Mouse (Mus musculus): ENCODE measurements around the gene Adra2c.
A peak's percentile ranks its signal among the peaks of the same experiment; 100 is the strongest.

The Adra2c gene

DNA sequence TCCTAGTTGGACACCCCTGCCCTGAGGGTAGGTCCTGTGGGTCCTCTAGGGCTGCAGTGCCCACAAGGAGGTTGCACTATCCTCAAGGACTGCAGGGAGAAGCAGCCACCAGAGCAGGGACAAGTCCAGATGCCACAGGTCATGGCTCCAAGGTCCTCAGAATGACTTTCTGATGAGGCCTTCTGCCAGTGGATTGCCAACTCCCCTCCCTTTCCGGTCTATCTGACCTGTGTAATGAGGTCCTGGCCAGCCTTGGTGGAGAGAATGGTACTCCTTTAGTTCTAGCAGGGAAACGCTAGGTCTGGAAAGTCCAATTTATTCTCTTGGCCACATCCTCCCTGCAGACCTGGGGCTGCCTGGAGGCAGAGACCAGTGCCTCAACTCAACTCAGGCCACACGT is at the start of gene Adra2c:
TSS of gene Adra2c (plus strand) at position 301 of the 400 bp plus-strand sequence.
- no peak for DNase-seq

DNA sequence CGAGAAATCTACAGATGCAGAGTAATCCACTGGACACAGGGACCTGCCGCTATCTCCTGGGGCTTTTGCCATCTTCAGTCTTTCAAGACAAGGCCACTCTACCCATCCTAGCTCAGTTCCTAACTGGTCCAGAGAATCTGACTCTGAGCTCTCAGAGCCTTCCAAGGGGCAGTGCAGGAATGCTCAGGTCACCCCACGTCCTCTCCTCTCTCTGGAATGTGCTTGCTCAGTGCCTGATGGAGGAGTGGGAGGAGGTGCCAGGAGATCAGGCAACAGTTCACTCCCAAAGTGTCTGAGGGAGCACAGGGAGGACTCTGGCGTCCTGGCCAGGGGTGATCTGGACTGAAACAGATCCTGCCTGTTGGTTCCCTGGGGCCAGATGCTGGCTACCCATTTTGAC is 45.0 kb upstream of the Adra2c start:
- no peak for DNase-seq

DNA sequence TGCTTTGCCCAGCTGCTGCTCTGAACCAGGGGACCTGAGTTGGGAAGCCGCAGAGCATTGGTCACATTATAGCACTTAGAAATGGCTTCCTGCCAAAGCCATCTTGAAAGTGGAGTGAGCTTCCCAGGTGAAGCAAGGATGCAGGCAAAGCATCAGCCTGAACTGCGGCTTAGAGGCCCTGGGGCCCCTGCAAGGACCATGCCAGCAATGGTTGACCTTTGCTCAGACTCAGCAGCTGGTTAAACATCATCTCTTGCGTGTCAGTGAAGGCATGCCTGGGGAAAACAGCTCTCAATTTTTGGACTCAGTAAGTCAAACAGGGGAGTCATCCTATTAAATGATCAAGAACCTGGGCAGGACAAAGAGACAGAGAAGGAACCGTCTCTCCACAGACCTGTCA is 40.4 kb upstream of the Adra2c start:
- DNase-seq = no peak

DNA sequence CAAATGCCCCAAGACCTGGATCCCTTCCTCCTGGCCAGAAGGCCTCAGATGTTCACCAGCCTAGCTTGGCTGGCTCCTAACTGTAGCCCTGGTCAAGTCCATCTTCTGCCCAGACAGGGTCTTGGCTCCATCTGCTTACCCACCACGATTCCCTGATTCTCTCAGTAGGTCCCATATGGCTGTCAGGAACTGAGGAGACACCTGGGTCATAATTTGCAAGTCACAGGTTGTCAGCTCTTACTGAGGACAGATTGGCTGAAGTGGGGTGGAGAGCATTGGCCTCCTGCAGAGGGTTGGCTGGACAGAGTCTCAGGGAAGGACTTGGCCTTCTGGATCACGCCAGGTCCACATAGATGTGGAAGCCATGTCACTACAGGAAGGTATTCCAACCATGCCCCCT is 39.5 kb upstream of the Adra2c start:
- DNase-seq = no peak

DNA sequence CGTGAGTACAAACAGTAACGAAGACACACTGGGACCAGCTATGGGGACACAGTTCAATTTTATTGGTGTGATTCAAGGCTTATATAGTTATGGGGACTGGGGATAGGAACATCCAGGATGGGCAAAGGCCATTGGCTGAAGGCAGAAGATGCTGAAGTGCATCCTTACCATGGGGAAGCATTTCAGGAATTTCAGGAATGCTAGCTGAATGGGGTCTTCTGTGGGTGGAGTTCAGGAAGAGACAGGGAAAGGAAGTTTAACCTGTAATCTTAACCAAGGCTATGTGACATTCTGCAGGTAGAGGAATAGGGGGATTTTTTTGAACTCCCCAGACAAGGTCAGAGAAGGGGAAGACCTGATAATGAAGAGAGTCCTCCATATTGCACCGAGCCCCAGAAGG is 36.6 kb upstream of the Adra2c start:
- no peak for DNase-seq

DNA sequence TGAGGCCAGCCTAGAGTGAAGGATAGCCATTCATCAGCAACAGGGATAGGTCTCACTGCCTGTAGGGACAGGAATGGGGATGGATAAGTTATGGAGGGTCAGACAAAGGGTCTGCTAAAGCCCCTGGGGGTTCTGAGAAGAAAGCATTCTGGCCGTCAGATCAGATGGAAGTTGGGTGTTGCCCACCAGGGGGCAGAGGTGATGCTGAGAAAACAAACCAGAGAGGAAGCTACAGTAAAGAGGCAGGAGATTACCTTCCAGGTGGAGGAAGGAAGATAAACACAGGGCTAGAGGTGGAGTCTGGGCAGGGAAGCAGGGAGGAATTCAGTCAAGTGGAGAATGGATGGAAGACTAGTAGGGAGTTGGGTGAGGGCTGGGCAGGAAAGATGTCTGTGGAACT is 33.9 kb upstream of the Adra2c start:
- DNase-seq = peak; percentile 46

DNA sequence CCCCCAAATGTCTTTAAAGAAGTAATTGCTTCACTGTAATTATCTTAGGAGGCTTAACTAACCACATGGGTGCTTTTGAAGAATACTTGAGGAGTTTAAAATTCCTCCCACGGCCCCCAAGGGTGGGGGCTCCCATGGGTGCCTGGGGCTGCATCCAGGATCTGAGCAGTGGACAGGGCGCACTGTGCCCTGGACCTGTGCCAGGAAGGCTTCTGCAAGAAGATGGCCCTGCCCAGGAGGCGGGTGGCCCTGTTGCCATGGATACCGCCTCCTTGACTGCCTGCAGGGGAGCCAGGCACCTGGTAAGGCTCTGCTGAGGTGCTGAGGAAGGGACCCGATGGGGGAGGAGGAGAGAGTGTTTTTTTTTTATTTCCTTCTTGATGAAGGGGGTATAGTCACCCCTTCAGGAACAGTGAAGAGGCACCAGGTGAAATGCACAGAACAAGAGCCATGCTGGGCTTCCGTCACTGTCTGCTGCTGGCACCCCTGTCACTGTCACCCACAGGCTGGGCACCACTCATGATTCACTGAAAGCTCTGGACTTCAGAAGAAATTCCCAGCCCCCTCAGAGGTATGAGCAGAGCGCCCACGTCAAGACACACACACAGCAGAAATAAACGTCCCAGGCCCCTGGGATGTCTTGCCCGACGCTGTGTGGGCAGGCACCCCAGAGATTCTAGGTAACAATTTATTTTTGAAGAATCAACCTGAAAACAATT is 32.4 kb upstream of the Adra2c start:
- DNase-seq = no peak

DNA sequence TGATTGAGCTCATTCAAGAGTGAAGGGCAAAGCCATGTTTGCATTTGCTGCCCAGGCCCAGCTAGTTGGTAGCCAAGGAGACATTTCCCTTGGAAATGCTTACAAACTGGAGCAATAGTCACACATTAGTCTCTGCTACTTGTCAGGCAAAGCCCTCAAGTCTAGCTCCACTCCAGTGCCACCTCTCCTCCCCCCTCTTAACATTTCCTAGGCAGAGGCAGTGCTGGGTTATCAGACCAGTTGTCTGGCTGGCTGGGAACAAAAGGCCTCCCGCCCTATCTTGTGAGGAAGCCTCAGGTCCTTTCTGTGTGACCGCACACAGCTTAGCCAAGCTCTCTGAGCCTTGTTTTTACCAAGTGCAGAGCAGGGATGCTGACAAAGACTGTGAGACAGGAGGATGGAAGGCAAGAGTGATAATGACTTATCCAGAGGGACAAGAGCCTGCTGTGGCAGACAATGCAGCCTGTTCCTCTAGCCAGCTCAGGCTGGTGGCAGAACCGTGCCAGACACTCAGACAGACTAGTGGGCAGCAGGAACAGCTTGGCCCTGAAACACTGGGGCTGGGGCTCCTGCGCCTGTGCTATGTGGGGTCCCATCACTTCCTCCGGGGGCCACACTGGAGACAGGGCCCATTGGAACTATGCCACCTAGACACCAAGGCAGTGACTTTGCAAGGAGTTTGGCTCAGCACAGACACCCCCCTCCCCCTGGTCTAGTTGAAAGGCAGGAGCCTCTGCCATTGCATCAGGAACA is 23.0 kb upstream of the Adra2c start:
- no peak for DNase-seq

DNA sequence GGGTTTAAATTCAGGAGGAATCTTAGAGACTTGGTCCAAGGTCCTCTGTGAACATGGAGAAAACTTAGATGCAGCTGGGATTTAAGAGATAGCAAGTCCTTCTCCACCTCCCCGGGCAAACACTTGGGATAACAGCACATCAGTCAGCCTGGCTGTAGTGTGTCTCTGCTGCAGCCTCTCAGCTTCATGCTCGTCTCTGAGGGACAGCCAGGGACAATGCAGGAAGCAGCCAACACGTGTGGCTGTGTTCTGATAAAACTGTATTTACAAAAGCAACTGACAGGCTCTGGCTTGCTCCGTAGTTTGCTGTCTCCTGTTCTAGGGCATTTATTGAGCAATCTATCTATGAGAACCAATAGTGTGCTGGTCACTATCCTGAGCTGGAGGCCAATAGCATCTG is 14.4 kb upstream of the Adra2c start:
- DNase-seq = no peak

DNA sequence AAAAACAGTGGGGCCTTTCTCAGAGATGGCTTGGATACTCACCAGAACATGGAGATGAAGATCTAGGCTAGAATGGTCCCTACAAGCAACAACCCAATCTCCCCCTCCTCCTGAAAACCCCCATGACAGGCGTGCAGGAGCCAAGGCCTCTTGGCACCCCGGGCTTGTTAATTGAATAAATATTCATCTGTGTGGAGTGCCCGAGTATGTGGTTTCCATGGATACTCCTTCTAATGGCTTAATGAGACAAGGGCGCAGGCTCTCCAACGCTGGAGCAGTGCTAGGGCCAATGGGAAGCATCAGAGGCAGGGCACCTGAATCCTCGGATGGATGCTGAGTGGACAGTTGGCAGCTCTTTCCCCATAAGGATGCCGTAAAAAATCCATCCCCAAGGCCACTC is 10.6 kb upstream of the Adra2c start:
- peak; percentile 13 for DNase-seq

DNA sequence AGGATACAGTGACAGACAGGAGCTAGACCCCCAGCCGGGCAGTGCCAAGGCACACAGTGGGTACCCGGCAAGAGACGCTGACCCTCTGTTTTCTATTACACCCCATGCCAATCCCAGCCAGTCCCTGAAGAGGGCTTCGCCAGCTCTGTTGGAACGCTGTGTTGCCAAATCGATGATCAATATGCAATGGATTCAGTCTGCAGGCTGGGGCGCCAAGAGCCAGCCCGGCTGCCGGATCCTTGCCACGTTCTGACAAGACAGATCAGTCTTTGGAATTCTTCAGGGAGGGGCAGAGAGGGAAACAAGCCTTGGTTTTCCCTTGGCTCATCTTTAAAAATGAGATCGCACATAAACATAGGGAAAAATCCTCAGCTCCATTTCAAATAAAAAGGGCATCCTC is 2.8 kb upstream of the Adra2c start:
- no peak for DNase-seq

DNA sequence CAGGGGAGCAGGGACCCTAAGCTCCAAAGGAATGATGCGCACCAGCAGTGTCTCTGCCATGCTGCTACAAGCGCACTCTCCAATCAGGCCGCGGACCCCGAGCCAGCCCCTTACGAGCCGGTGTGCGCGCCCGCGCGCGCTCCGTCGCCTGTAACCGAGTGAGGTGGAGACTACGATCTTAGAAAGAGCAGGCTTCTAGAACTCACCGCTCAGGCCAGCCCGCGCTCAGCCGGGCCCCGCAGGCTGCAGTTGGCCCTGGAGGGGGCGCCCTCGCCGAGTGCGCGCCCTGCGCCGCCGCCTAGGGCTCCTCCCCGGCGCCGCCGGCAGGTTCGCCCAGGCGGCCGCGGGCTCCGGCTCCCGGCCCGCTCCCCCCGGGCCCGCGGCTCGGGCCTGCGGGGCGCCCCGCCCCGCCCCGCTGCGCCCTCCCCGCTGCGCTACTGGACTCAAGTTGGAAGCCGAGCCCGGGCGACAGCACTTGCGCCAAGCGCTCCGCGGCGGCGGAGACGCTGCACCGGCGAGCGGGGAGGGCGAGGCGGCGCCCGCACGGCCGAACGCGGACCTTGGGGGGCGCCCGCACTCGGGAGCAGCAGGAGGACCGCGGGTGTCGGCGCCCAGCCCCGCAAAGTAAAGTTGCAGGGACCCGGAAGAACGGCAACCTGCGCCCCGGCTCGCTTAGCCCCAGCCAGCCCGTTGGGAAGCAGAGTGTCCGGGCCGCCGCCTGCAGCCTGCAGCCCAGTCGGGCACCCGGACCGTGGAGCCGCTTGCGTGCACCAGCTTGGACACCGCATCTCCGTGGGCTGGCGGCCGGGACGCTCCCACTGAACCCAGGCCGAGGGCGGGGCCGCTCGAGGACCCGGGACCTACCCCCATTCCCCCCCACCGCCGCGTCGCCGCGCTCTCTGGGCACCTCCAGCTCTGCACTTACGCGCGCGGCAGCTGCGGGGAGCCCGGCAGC is 899 bp downstream of the Adra2c start:
- DNase-seq = peak; percentile 75

DNA sequence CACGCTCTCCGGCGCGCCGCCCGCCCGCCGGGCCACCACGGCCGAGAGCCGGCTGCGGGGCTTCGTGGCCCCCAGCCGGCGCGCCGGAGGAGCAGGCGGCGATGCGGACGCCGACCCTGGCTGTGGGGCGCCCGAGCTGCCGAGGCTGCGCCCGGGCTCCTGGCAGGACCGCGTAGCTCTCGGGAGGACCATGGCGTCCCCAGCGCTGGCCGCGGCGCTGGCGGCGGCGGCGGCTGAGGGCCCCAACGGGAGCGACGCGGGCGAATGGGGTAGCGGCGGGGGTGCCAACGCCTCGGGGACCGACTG is 1.5 kb downstream of the Adra2c start:
- DNase-seq = no peak

DNA sequence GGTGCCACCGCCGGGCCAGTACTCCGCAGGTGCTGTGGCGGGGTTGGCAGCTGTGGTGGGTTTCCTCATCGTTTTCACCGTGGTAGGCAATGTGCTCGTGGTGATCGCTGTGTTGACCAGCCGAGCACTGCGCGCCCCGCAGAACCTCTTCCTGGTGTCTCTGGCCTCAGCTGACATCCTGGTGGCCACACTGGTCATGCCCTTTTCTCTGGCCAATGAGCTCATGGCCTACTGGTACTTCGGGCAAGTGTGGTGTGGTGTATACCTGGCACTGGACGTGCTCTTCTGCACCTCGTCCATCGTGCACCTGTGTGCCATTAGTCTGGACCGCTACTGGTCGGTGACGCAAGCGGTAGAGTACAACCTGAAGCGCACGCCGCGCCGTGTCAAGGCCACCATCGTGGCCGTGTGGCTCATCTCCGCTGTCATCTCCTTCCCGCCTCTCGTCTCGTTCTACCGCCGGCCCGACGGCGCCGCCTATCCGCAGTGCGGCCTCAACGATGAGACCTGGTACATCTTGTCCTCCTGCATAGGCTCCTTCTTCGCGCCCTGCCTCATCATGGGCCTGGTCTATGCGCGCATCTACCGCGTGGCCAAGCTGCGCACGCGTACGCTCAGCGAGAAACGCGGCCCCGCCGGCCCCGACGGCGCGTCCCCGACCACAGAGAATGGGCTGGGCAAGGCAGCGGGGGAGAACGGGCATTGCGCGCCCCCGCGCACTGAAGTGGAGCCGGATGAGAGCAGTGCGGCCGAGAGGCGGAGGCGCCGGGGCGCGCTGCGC is 2.1 kb downstream of the Adra2c start:
- DNase-seq = peak; percentile 44

DNA sequence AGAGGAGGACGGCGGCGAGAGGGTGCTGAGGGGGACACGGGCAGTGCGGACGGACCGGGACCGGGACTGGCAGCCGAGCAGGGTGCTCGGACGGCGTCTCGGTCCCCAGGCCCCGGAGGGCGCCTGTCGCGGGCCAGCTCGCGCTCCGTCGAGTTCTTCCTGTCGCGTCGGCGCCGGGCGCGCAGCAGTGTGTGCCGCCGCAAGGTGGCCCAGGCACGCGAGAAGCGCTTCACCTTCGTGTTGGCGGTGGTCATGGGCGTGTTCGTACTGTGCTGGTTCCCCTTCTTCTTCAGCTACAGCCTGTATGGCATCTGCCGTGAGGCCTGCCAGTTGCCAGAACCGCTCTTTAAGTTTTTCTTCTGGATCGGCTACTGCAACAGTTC is 2.7 kb downstream of the Adra2c start:
- peak; percentile 34 for DNase-seq

DNA sequence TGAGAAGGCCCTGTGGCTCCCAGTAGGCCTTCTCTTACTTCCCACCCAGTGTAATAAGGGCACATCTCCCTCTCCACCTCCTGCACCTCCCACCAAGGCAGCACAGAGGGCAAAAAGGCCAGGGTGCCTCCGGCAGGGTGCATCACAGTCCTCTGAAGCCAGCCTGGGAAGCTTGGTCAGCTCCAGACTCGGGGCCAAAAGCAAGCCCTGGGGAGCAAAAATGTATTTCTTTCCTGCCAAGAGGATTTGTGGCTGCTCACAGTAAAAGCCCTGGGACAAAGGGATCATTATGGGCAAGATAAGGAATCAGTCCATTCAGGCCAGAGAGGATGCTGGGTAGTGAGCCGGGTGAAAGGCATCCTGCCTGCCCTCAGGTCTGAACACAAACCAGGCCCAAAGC is 7.2 kb downstream of the Adra2c start:
- DNase-seq = peak; percentile 12

DNA sequence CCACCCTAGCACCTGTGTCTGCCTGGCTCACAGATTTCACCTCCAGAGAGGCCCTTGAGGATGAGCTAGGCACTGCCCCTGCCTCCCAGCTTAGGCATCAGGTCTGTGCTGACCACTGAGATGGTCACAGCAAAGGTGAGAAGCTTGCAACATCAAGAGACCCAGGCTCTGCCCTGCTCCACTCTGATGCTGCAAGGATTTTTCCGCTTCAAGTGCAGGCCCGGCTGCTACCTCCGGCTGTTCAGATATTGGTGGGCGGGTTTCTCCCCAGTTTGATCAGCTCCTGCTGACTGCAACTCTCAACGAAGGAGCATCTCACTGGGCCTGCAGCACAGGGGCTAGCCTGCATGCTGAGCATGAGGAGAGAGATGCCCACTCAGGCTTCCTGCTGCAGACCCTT is 8.1 kb downstream of the Adra2c start:
- DNase-seq = no peak

DNA sequence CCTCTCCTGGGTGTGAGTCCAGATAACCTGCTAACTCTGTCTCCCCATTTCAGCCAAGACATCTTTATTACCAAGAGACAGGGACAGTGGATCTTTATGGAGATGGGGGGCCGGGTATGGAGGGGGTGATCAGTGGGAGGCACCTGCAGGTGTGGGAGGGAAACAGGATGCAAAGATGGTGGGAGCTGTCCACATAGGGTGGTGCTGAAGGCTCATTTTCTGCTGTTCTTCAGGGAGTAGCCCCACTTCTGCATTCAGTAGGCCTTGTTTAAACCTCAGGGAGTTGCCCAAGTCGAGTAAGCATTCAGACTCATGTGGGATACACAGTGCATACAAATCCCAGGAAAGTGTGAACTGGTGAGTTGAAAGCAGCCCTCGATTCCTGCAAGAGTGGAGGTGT is 21.5 kb downstream of the Adra2c start:
- peak; percentile 57 for DNase-seq

DNA sequence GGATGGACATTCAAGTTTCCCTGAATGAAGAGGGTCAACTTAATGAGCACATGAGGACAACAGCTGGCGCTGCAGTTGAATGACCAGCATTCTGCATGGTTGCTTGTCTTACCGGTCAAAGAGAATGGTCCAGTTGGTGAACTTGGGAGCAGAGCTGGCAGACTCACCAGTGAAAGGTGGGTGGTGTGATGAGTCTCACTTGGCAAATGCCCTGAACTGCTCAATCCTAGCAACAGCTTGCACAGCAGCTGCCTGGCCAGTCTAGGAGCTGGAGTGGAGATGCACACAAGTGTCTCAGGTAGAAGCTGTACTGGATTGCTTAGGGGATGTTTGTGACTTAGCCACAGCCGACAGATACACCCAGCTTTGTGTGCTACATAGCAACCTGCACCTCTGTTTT is 26.1 kb downstream of the Adra2c start:
- no peak for DNase-seq

DNA sequence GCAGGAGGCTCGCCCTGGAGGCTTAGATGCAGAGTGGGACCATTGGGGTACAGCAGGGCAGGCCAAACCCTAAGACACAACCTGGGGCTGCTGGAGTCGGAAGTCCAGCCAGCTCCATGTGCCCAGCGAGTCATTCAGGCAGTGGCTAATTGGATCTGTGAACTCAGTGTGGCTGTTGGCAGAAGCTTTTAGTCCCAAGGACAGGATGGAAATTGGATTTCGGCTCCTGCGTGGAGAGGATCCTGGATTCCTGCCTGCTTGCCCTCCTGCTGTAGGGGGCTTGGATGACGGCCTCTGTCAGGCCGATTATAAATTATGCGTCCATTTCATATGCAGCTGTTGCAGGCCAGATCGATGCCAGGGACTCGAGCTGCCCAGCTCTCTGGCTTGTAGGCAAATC is 27.2 kb downstream of the Adra2c start:
- DNase-seq = no peak

DNA sequence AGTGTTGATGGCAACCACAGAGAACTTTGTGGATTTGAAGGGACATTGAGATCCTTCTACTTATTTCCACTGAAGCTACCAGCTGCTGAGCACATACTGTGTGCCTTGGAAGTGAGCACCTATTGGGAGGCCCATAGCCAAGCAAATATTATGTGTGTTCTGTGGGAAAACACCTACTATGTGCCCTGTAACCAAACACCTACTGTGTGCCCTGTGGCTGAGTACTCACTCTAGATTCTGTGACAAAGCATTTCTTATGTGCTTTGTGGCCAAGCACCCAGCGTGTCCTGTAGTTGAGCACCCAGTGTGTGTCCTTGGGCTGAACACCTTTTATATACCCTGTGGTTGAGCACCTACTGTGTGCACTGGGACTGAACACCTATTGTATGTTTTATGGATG is 28.6 kb downstream of the Adra2c start:
- DNase-seq = no peak

DNA sequence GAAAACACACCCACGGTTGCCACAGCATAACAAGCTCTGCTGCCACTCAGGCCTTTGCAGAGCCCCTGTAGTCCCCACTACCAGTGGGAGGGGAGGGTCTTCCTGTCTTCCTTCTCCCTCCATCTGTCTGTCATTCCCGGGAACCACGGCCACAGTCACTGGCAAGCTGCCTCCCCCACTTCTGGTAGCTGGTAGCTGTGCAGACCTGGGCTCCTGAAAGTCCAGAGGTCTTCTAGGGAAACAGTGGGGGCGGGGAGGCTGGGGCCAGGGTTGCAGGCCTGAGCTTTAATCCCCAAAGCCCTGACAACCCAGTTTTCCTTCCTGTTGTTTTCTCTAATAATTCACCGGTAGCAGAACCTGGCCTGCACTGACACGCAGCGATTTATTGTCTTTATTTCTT is 31.7 kb downstream of the Adra2c start:
- peak; percentile 8 for DNase-seq

DNA sequence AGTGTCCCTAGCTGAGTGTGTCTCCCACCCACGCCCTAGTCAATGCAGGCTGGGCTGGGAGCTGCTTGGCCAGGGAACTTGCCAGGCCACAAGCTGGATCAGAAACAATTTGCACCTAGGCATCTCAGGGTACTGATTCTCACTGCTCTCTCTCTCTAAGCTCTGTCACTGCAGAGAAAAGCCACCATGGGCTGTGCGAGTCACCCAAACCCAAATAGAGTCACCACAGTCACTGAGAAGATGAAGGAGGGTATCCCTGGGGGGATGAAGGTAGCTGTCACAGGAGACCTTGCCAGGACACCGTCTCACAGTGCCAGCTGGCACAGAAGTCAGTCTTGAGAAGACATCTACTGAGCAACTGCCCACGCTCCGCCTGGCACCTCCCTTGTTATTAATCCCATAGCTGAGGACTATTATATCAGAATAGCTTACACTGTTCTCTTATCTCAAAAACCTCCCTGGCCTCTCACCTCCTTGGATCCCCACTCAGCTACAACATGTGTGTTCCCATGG is 33.7 kb downstream of the Adra2c start:
- no peak for DNase-seq
